Mouse (Mus musculus) midbrain, postnatal 0 days (tissue): ENCODE measurements around the gene Zfp282. TPM values are rescaled to one million over a fixed set of nuclear protein-coding genes. Genes with fewer than 3 reads are reported as not detected.
A peak's percentile ranks its signal among the peaks of the same experiment; 100 is the strongest.

Experiments used
- ATAC-seq: fragments of 200-750 bp; cut with Nextera tagmentation; 2 replicates; pipeline ENCODE4 v1.8.0; 2017; ENCODE audit warnings: moderate number of reproducible peaks, mild to moderate bottlenecking, moderate TSS enrichment, moderate library complexity; ENCODE audit not compliant: low FRiP score
- DNase-seq: peaks from one replicate; pipeline ENCODE4 v3.0.0-alpha.2; 2015; ENCODE audit warnings: low spot score
- H3K27ac ChIP-seq: fragments of 300-500 bp; sonication (generic); 2 replicates; pipeline ENCODE4 v1.5.1; 2014; ENCODE audit warnings: low read depth, mild to moderate bottlenecking, low read length, mixed read lengths
- H3K27me3 ChIP-seq: fragments of 300-500 bp; sonication (generic); 2 replicates; pipeline ENCODE4 v1.6.1; 2014; ENCODE audit warnings: low read length, control low read depth, mixed read lengths; ENCODE audit not compliant: insufficient read depth
- H3K36me3 ChIP-seq: fragments of 300-500 bp; sonication (generic); 2 replicates; pipeline ENCODE4 v1.6.1; 2014; ENCODE audit warnings: low read length, control low read depth, mixed read lengths; ENCODE audit not compliant: insufficient read depth
- H3K4me1 ChIP-seq: fragments of 300-500 bp; sonication (generic); 2 replicates; pipeline ENCODE4 v1.6.1; 2014; ENCODE audit warnings: mild to moderate bottlenecking, control low read depth, antibody characterized with exemption, low read length, mixed read lengths; ENCODE audit not compliant: insufficient read depth
- H3K4me2 ChIP-seq: fragments of 300-500 bp; sonication (generic); 2 replicates; pipeline ENCODE4 v1.6.1; 2014; ENCODE audit warnings: low read depth, mild to moderate bottlenecking, low read length, mixed read lengths; ENCODE audit not compliant: poor library complexity, severe bottlenecking
- H3K4me3 ChIP-seq: fragments of 300-500 bp; sonication (generic); 2 replicates; pipeline ENCODE4 v1.5.1; 2014; ENCODE audit warnings: low read depth, mild to moderate bottlenecking, low read length, moderate library complexity
- H3K9ac ChIP-seq: fragments of 300-500 bp; sonication (generic); replicated peaks from 2 replicates; pipeline ENCODE4 v1.6.1; 2014; ENCODE audit warnings: mild to moderate bottlenecking, low read length, moderate library complexity, mixed read lengths; ENCODE audit not compliant: poor library complexity, severe bottlenecking
- H3K9me3 ChIP-seq: fragments of 300-500 bp; sonication (generic); 2 replicates; pipeline ENCODE4 v1.6.1; 2016; ENCODE audit warnings: low read length, control low read depth
- CTCF ChIP-seq: IDR thresholded peaks from 2 replicates; pipeline ENCODE4 v1.5.1; 2016; ENCODE audit warnings: antibody characterized with exemption, mild to moderate bottlenecking
- WGBS: fragments of 180-500 bp; shearing (Covaris S2); extraction: QIAGEN DNeasy Blood & Tissue Kit; methylation state at CpG from one replicate; pipeline ENCODE4 v1.1.7; 2014; 5-methylcytosine and 5-hydroxymethylcytosine counted together
- polyA plus RNA-seq: library from polyadenylated mRNA; unstranded; fragments of >200 nt; fragmentation: Nextera tagmentation; extraction: Ambion mirVana; gene quantifications from 2 replicates; pipeline ENCODE4 v1.2.1, GENCODE M21; 2015
- total RNA-seq: library from RNA; depleted of rRNA; stranded (reverse); fragments of >200 nt; gene quantifications from 2 replicates; pipeline ENCODE4 v1.2.3, GENCODE M21; 2014; rRNA removed

Gene Zfp282
- total and polyA plus RNA-seq, 2 experiments from 2014 or later: 17.2 to 42.9 TPM

DNA sequence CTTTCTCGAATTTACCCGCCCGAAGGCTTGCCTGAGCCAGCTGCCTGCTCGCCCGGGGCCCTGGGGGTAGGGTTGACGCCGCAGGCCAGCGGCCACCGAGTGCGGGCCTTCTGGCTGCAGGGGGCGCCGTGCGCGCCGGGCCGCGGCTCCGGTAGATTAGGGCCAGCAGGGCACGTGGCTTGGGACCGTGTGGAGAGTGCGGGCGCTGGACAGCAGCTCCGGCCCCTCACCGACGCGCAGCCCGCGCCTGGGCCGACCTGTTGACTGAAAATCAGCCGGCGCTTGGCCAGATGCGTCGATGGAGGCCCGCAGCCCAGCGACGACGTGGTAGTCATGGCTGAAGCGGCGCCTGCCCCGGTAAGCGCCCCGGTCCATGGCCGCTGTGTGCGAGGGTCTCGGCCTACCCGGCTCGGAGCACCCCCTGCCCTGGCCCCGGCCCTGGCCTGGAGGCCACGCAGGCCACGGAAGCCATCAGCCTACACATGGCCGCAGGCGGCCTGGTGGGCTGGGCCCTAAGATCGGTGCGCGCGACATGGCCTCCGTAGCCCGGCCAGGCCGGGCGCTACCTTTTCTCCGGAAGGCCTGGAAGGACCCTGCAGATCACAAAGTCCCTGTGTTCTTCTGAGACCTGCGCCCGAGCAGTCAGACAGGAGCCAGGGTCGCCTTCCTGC lies 66.2 kb downstream of the Zfp282 start:
- 11% methylated on average over 62 of the region's 64 CpGs for WGBS
- no peaks in the 10 kb centered on the region for H3K9me3 ChIP-seq
- H3K4me3 ChIP-seq: peak overlapping the region; percentile 35
- H3K9ac ChIP-seq: peak overlapping the region; percentile 64
- peak overlapping the region; percentile 60 for H3K4me2 ChIP-seq
- peak; percentile 52 for TF ChIP-seq CTCF
- H3K4me1 ChIP-seq: 0 out of 2 replicates have a peak, but pooled peaks cover 3% of the 10 kb centered on the region
- H3K27ac ChIP-seq: peak overlapping the region; percentile 18; the same call in 1 of the 2 replicates
- ATAC-seq (peak; percentile 81), DNase-seq (peak; percentile 45)
- no peaks in the 10 kb centered on the region for H3K27me3 ChIP-seq
- H3K36me3 ChIP-seq: no peaks in the 10 kb centered on the region

DNA sequence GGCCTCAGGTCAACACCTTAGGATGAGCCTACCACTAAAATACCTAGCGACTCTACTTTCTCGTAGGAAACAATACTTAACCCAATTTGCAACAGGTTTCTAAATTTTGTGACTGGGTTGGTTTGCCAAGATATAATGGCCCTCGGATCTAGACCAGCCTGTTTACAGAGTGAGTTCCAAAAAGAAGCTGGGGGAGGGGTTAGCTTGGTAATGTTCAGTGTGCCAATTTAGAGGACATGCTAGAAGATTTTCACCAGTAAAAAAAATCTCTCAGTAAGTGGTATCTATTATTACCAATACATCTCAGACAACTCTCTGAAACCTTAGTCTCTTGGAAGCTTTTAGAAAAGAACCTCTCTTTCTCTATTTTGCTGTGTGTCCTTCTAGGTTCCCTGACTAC lies 66.7 kb downstream of the Zfp282 start:
- H3K9ac ChIP-seq: no peak overlapping the region
- no peak for DNase-seq
- no peak overlapping the region for H3K27ac ChIP-seq
- TF ChIP-seq CTCF: no peak
- 80% methylated on average over 3 of the region's 3 CpGs for WGBS
- no peaks in the 10 kb centered on the region for H3K36me3 ChIP-seq
- H3K27me3 ChIP-seq: no peaks in the 10 kb centered on the region
- H3K4me3 ChIP-seq: peak overlapping the region; percentile 35; the same call in 1 of the 2 replicates
- H3K4me1 ChIP-seq: 0 out of 2 replicates have a peak, but pooled peaks cover 3% of the 10 kb centered on the region
- peak overlapping the region; percentile 60; the same call in 1 of the 2 replicates for H3K4me2 ChIP-seq
- H3K9me3 ChIP-seq: no peaks in the 10 kb centered on the region
- ATAC-seq: no peak

DNA sequence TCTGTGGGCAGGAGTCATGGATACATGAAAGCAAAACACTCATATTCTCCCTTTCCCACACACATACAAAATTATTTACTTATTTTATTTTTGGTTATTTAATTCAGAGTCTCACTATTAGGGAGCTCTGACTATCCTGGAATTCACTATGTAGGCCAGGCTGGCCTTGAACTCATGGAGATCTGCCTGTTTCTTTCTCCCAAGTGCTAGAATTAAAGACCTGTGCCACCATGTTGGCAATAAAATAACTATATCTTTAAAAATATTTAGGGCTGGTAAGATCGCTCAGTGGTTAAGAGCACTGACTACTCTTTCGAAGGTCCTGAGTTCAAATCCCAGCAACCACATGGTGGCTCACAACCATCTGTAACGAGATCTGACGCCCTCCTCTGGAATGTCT lies 70.4 kb downstream of the Zfp282 start:
- Histone ChIP-seq H3K4me2 (no peak overlapping the region), H3K27me3 (no peaks in the 10 kb centered on the region), H3K4me3 (no peak overlapping the region), H3K9ac (no peak overlapping the region), H3K4me1 (0 out of 2 replicates have a peak, but pooled peaks cover 3% of the 10 kb centered on the region), H3K36me3 (no peaks in the 10 kb centered on the region), H3K27ac (no peak overlapping the region), H3K9me3 (no peaks in the 10 kb centered on the region)
- ATAC-seq (no peak), DNase-seq (no peak)
- no peak for TF ChIP-seq CTCF
- 97% methylated on average over 4 of the region's 4 CpGs for WGBS

DNA sequence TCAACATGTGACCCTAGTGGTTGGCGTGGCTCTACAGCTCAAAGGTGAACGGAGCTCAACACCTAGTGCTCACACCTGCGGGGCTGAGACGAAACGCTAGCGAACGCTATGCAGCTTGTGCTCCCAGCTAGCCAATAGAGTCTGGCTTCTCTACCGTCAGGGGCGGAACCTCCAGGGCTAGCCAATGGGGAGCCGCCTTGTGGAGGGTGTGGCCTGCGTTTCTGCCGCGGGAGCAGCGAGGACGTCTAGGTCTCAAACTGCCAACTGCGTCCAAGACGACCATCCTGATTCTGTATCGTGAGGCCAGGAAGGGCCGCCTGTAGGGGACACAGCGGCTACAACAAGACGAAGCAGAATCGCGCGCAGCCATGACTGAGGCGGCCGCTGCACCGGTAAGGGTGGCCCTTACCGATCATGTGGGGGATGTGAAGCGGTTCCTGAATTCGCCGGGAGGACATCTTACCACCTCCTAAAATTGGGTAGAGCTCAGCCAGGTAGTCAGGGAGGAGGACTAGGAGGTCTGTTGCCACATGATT lies 76.3 kb downstream of the Zfp282 start, which contains the start of gene Zfp956:
Zfp956 (plus strand) TSS at position 200 of the 536 bp plus-strand sequence.
- Histone ChIP-seq H3K4me1 (peaks cover 5% of the 10 kb centered on the region), H3K36me3 (peaks cover 13% of the 10 kb centered on the region), H3K4me2 (peak within 1 kb of the TSS; percentile 78), H3K4me3 (peak within 1 kb of the TSS; percentile 68), H3K27ac (peak within 1 kb of the TSS; percentile 85), H3K27me3 (no peaks in the 10 kb centered on the region), H3K9me3 (no peaks in the 10 kb centered on the region), H3K9ac (peak within 1 kb of the TSS; percentile 79)
- under 1% methylated on average over 31 of the region's 31 CpGs for WGBS
- DNase-seq: peak; percentile 96
- no peak for TF ChIP-seq CTCF
- peak; percentile 99 for ATAC-seq

DNA sequence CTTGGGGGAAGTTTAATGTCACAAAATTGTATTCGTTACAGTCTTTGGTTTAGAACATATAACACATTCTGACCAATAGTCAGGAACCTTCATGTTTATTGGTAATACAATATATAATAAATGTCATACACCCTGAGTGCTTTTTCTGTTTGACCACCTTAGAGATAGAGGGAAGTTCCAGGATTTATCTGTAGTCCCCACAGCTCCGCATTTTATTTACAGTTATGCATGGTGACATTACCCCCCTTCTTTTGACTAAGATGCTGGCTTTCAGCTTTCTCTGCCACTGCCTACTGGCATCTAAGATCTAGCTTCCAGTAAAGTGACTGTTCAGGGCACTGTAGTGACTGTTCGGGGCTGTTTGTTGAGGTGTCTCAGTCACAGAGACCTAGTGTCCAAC lies 77.4 kb downstream of the Zfp282 start:
- peak overlapping the region; percentile 78 for H3K4me2 ChIP-seq
- peak overlapping the region; percentile 68 for H3K4me3 ChIP-seq
- DNase-seq (no peak), ATAC-seq (no peak)
- H3K27ac ChIP-seq: no peak overlapping the region
- WGBS: 94% methylated on average over 3 of the region's 3 CpGs
- no peak overlapping the region for H3K9ac ChIP-seq
- peaks cover 18% of the 10 kb centered on the region for H3K36me3 ChIP-seq
- H3K4me1 ChIP-seq: peaks cover 5% of the 10 kb centered on the region
- TF ChIP-seq CTCF: no peak
- no peaks in the 10 kb centered on the region for H3K27me3 ChIP-seq
- no peaks in the 10 kb centered on the region for H3K9me3 ChIP-seq

DNA sequence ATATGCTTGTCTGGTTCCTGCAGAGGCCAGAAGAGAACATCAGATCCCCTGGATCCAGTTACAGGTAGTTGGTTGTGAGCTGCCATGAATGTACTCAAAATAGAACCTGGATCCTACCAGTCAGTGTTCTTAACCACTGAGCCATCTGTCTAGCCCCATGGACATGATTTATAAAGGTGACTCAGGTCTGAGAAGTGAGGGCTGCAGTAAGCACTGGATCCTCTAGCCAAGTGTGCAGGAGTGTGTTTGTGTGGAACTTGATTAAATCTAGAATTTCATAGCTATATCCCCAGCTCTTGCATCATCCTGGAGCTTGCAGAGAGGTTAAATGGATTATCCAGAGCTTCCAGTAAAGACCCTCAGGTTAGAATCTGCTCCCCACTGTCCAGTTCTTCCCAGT lies 80.8 kb downstream of the Zfp282 start:
- DNase-seq (no peak), ATAC-seq (no peak)
- Histone ChIP-seq H3K27me3 (no peaks in the 10 kb centered on the region), H3K4me3 (no peak overlapping the region), H3K27ac (no peak overlapping the region), H3K9ac (no peak overlapping the region), H3K4me2 (no peak overlapping the region), H3K36me3 (peaks cover 43% of the 10 kb centered on the region), H3K9me3 (no peaks in the 10 kb centered on the region), H3K4me1 (peaks cover 5% of the 10 kb centered on the region)
- TF ChIP-seq CTCF: no peak

Other genes starting within 250 kb of the Zfp282 start
- gene Pdia4, start 63.8 kb upstream of the Zfp282 start, total RNA-seq: 92.7 and 94.7 TPM in 2 replicates
- 72.6 and 81.6 TPM in 2 replicates for gene Pdia4, start 63.8 kb upstream of the Zfp282 start, polyA plus RNA-seq
- gene Zfp786, start 46.3 kb upstream of the Zfp282 start, total RNA-seq: 16.8 and 18.1 TPM in 2 replicates
- gene Zfp786, start 46.3 kb upstream of the Zfp282 start, polyA plus RNA-seq: 6.5 and 7.7 TPM in 2 replicates
- 30.6 and 32.1 TPM in 2 replicates for gene Zfp398, start 41.5 kb upstream of the Zfp282 start, total RNA-seq
- 11.9 and 14.3 TPM in 2 replicates for gene Zfp398, start 41.5 kb upstream of the Zfp282 start, polyA plus RNA-seq
- 13.4 and 15.9 TPM in 2 replicates for gene Zfp212, start 43.3 kb downstream of the Zfp282 start, total RNA-seq
- 19.0 and 21.8 TPM in 2 replicates for gene Zfp212, start 43.3 kb downstream of the Zfp282 start, polyA plus RNA-seq
- 34.8 and 37.7 TPM in 2 replicates for gene Zfp956, start 76.2 kb downstream of the Zfp282 start, total RNA-seq
- 26.1 and 27.0 TPM in 2 replicates for gene Zfp956, start 76.2 kb downstream of the Zfp282 start, polyA plus RNA-seq
- gene Zfp777, start 171.7 kb downstream of the Zfp282 start, total RNA-seq: 36.8 and 37.5 TPM in 2 replicates
- 15.8 and 18.1 TPM in 2 replicates for gene Zfp777, start 171.7 kb downstream of the Zfp282 start, polyA plus RNA-seq
- gene Zfp746, start 209.4 kb downstream of the Zfp282 start, total RNA-seq: 40.0 and 46.7 TPM in 2 replicates
- gene Zfp746, start 209.4 kb downstream of the Zfp282 start, polyA plus RNA-seq: 13.9 and 15.7 TPM in 2 replicates